Mouse (Mus musculus) left cerebral cortex, postnatal 36 days (tissue): ENCODE measurements around the gene Hip1. TPM values are rescaled to one million over a fixed set of nuclear protein-coding genes. Genes with fewer than 3 reads are reported as not detected.

Experiments used
- DNase-seq, 2 experiments: peaks; one replicate each; pipeline ENCODE4 v3.0.0; 2021 to 2022; ENCODE audit warnings: low spot score in 2 of 2, mixed read lengths in 1 of 2
- intact Hi-C: fragments of 180-260 bp; cut with DNase I; formaldehyde crosslinking; loops from one replicate; pipeline ENCODE4 v1.15.1; 2025
- total RNA-seq, 2 experiments: library from RNA; stranded (reverse); gene quantifications; 2 replicates each; pipeline ENCODE4 v1.2.3; 2021

Hip1 gene
- 10 to 100 TPM; 44.6 to 61.3 TPM for total RNA-seq

- intact Hi-C loops, result loop anchor here (5.0 kb wide), 1 partner anchor 143 kb away; no protein-coding TSS in a partner anchor
- peak; percentile 99 to 100 for DNase-seq
These were observed at the start of gene Hip1 for GRCm38 (mm10) chr5:135544865-135545797. Gene Hip1, minus strand, starts transcription at chr5:135545120.

- intact Hi-C loops, result no loop called here
- DNase-seq, result no peak
These were observed 45.3 kb upstream of the Hip1 start for GRCm38 (mm10) chr5:135589996-135590784.

GRCm38 (mm10) chr5:135587764-135588163 lies 42.8 kb upstream of the Hip1 start:
- no peak for DNase-seq
- intact Hi-C loops, result no loop called here

GRCm38 (mm10) chr5:135585691-135586090 lies 40.8 kb upstream of the Hip1 start:
- intact Hi-C loops, result no loop called here
- DNase-seq, result no peak

GRCm38 (mm10) chr5:135582330-135582729 lies 37.4 kb upstream of the Hip1 start:
- no peak for DNase-seq
- intact Hi-C loops, result no loop called here

- DNase-seq, result peak; percentile 34 to 57
- intact Hi-C loops, result no loop called here
These were observed 34.4 kb upstream of the Hip1 start for GRCm38 (mm10) chr5:135579331-135579751.

GRCm38 (mm10) chr5:135576055-135576454 lies 31.1 kb upstream of the Hip1 start:
- intact Hi-C loops, result no loop called here
- DNase-seq, result no peak

GRCm38 (mm10) chr5:135573006-135573405 lies 28.1 kb upstream of the Hip1 start, which contains the start of gene Ccl24:
Gene Ccl24, minus strand, starts transcription at chr5:135573049.
- intact Hi-C loops, result no loop called here

GRCm38 (mm10) chr5:135568698-135569097 lies 23.8 kb upstream of the Hip1 start:
- intact Hi-C loops, result no loop called here

More at GRCm38 (mm10) chr5:135573006-135573405, 28.1 kb upstream of the Hip1 start, which contains the start of gene Ccl24:
- DNase-seq, result no peak

GRCm38 (mm10) chr5:135567556-135568265 lies 22.8 kb upstream of the Hip1 start:
- intact Hi-C loops, result no loop called here
- DNase-seq, result no peak

More at GRCm38 (mm10) chr5:135568698-135569097, 23.8 kb upstream of the Hip1 start:
- no peak for DNase-seq

- intact Hi-C loops, result no loop called here
- no peak for DNase-seq
These were observed 18.5 kb upstream of the Hip1 start, which contains the start of gene Ccl26 for GRCm38 (mm10) chr5:135563469-135563868. Gene Ccl26, minus strand, starts transcription at chr5:135563569.

- intact Hi-C loops, result no loop called here
- DNase-seq, result no peak
These were observed 12.8 kb upstream of the Hip1 start for GRCm38 (mm10) chr5:135557671-135558070.

- no peak for DNase-seq
- intact Hi-C loops, result no loop called here
These were observed 12.1 kb upstream of the Hip1 start for GRCm38 (mm10) chr5:135557051-135557450.

- intact Hi-C loops, result no loop called here
- no peak for DNase-seq
These were observed 11.3 kb upstream of the Hip1 start for GRCm38 (mm10) chr5:135556259-135556658.

- intact Hi-C loops, result loop anchor here (5.0 kb wide), 1 partner anchor 61 kb away; no protein-coding TSS in a partner anchor
- no peak for DNase-seq
These were observed 6.7 kb upstream of the Hip1 start for GRCm38 (mm10) chr5:135551591-135551990.

- DNase-seq, result no peak
- intact Hi-C loops, result loop anchor here (5.0 kb wide), 1 partner anchor 61 kb away; no protein-coding TSS in a partner anchor
These were observed 6.0 kb upstream of the Hip1 start for GRCm38 (mm10) chr5:135550910-135551309.

- intact Hi-C loops, result loop anchor here (2.0 to 5.0 kb wide), 2 partner anchors 146 to 215 kb away; no protein-coding TSS in a partner anchor
These were observed 3.1 kb upstream of the Hip1 start for GRCm38 (mm10) chr5:135547990-135548389.

GRCm38 (mm10) chr5:135544032-135544558 lies 825 bp downstream of the Hip1 start:
- intact Hi-C loops, result no loop called here
- DNase-seq, result no peak

More at GRCm38 (mm10) chr5:135547990-135548389, 3.1 kb upstream of the Hip1 start:
- no peak for DNase-seq

GRCm38 (mm10) chr5:135537794-135538214 lies 7.1 kb downstream of the Hip1 start:
- intact Hi-C loops, result no loop called here
- DNase-seq, result no peak
